Mouse (Mus musculus) liver, embryonic 11.5 days (tissue): Measurements from ENCODE around the gene Rnase1. TPM values are rescaled to one million over a fixed set of nuclear protein-coding genes. Genes with fewer than 3 reads are reported as not detected.
"Not testable (repeated sequence)": the region's sequence is repeated elsewhere in the genome, so short reads cannot be mapped to it uniquely, and the experiment has no call there.

ENCODE experiments used
- ATAC-seq: fragments of 200-750 bp; cut with Nextera tagmentation; replicated peaks from 2 replicates; pipeline ENCODE4 v1.8.0; 2017; ENCODE audit warnings: moderate number of reproducible peaks, mild to moderate bottlenecking, moderate TSS enrichment, moderate library complexity; ENCODE audit not compliant: low FRiP score
- DNase-seq: peaks from one replicate; pipeline ENCODE4 v3.0.0-alpha.2; 2017; ENCODE audit warnings: low spot score
- H3K27ac ChIP-seq: fragments of 300-500 bp; sonication (generic); 2 replicates; pipeline ENCODE4 v1.5.1; 2014; ENCODE audit warnings: mild to moderate bottlenecking, low read depth, low read length, control low read depth
- H3K27me3 ChIP-seq: fragments of 300-500 bp; sonication (generic); replicated peaks from 2 replicates; pipeline ENCODE4 v1.6.1; 2014; ENCODE audit warnings: low read length, mixed read lengths; ENCODE audit not compliant: control insufficient read depth, insufficient read depth
- H3K36me3 ChIP-seq: fragments of 300-500 bp; sonication (generic); 2 replicates; pipeline ENCODE4 v1.6.1; 2014; ENCODE audit warnings: mild to moderate bottlenecking, low read length, moderate library complexity, mixed read lengths; ENCODE audit not compliant: control insufficient read depth, insufficient read depth
- H3K4me1 ChIP-seq: fragments of 300-500 bp; sonication (generic); replicated peaks from 2 replicates; pipeline ENCODE4 v1.6.1; 2014; ENCODE audit warnings: low read length, mixed read lengths; ENCODE audit not compliant: control insufficient read depth, insufficient read depth
- H3K4me2 ChIP-seq: fragments of 300-500 bp; sonication (generic); 2 replicates; pipeline ENCODE4 v1.6.1; 2014; ENCODE audit warnings: mild to moderate bottlenecking, control low read depth, moderate library complexity
- H3K4me3 ChIP-seq: fragments of 300-500 bp; sonication (generic); 2 replicates; pipeline ENCODE4 v1.5.1; 2014; ENCODE audit warnings: low read depth, low read length, control low read depth
- H3K9ac ChIP-seq: fragments of 300-500 bp; sonication (generic); 2 replicates; pipeline ENCODE4 v1.6.1; 2014; ENCODE audit warnings: low read depth, low read length, control low read depth
- H3K9me3 ChIP-seq: fragments of 300-500 bp; sonication (generic); 2 replicates; pipeline ENCODE4 v1.6.1; 2016; ENCODE audit warnings: low read length, inconsistent platforms, mixed read lengths; ENCODE audit not compliant: control insufficient read depth
- WGBS: fragments of 180-500 bp; shearing (Covaris S2); extraction: QIAGEN DNeasy Blood & Tissue Kit; methylation state at CpG from one replicate; pipeline ENCODE4 v1.1.7; 2014; 5-methylcytosine and 5-hydroxymethylcytosine counted together
- polyA plus RNA-seq: library from polyadenylated mRNA; unstranded; fragments of >200 nt; fragmentation: Nextera tagmentation; extraction: Ambion mirVana; gene quantifications from 2 replicates; pipeline ENCODE4 v1.2.1, GENCODE M21; 2014

The Rnase1 gene
- polyA plus RNA-seq: not detected in 2 replicates

GRCm38 (mm10) chr14:51146685-51147084 lies at the start of gene Rnase1:
Rnase1 (minus strand) TSS chr14:51146785.
- H3K9ac ChIP-seq: no peak within 1 kb of the TSS
- no peak for ATAC-seq
- DNase-seq: no peak
- 61% methylated on average over 2 of the region's 2 CpGs for WGBS
- peaks cover 41% of the 10 kb centered on the region for H3K4me1 ChIP-seq
- no peaks in the 10 kb centered on the region for H3K36me3 ChIP-seq
- H3K4me2 ChIP-seq: no peak within 1 kb of the TSS
- no peaks in the 10 kb centered on the region for H3K27me3 ChIP-seq
- no peak within 1 kb of the TSS for H3K4me3 ChIP-seq
- no peak within 1 kb of the TSS for H3K27ac ChIP-seq
- no peaks in the 10 kb centered on the region for H3K9me3 ChIP-seq

GRCm38 (mm10) chr14:51195681-51196080 lies 49.1 kb upstream of the Rnase1 start:
- H3K36me3 ChIP-seq: no peaks in the 10 kb centered on the region
- no peak overlapping the region for H3K9ac ChIP-seq
- H3K9me3 ChIP-seq: no peaks in the 10 kb centered on the region
- ATAC-seq (no peak), DNase-seq (no peak)
- H3K4me3 ChIP-seq: no peak overlapping the region
- no peak overlapping the region for H3K27ac ChIP-seq
- WGBS: 94% methylated on average over 4 of the region's 4 CpGs
- H3K27me3 ChIP-seq: no peaks in the 10 kb centered on the region
- no peak overlapping the region for H3K4me2 ChIP-seq
- no peaks in the 10 kb centered on the region for H3K4me1 ChIP-seq

- not testable (repeated sequence) for ATAC-seq, H3K36me3 ChIP-seq, H3K27ac ChIP-seq, H3K4me1 ChIP-seq, H3K4me3 ChIP-seq, H3K27me3 ChIP-seq, H3K9ac ChIP-seq, H3K9me3 ChIP-seq, DNase-seq, H3K4me2 ChIP-seq
- 64% methylated on average over 2 of the region's 2 CpGs for WGBS
Observed at GRCm38 (mm10) chr14:51181051-51181450, 34.5 kb upstream of the Rnase1 start.

GRCm38 (mm10) chr14:51173843-51174242 lies 27.3 kb upstream of the Rnase1 start:
- H3K4me3 ChIP-seq: no peak overlapping the region
- no peaks in the 10 kb centered on the region for H3K9me3 ChIP-seq
- H3K4me2 ChIP-seq: no peak overlapping the region
- no peaks in the 10 kb centered on the region for H3K36me3 ChIP-seq
- 84% methylated on average over 4 of the region's 4 CpGs for WGBS
- H3K27ac ChIP-seq: no peak overlapping the region
- H3K4me1 ChIP-seq: no peaks in the 10 kb centered on the region
- ATAC-seq (no peak), DNase-seq (no peak)
- H3K9ac ChIP-seq: no peak overlapping the region
- H3K27me3 ChIP-seq: no peaks in the 10 kb centered on the region

GRCm38 (mm10) chr14:51172947-51173346 lies 26.4 kb upstream of the Rnase1 start:
- H3K9me3 ChIP-seq, H3K27me3 ChIP-seq, ATAC-seq, H3K9ac ChIP-seq, DNase-seq, H3K4me3 ChIP-seq, H3K4me2 ChIP-seq, H3K27ac ChIP-seq, H3K4me1 ChIP-seq, H3K36me3 ChIP-seq: not testable (repeated sequence)
- WGBS: 57% methylated on average over 4 of the region's 4 CpGs

- H3K27ac ChIP-seq, H3K9ac ChIP-seq, H3K4me1 ChIP-seq, H3K4me3 ChIP-seq, H3K27me3 ChIP-seq, H3K36me3 ChIP-seq, DNase-seq, H3K4me2 ChIP-seq, H3K9me3 ChIP-seq: not testable (repeated sequence)
- WGBS: 34% methylated on average over 9 of the region's 9 CpGs
- ATAC-seq: peak; percentile 47; the same call in 1 of the 2 replicates
Observed at GRCm38 (mm10) chr14:51172095-51172865, 25.7 kb upstream of the Rnase1 start.

GRCm38 (mm10) chr14:51166068-51166467 lies 19.5 kb upstream of the Rnase1 start:
- DNase-seq (no peak), ATAC-seq (no peak)
- H3K9ac ChIP-seq: no peak overlapping the region
- H3K27me3 ChIP-seq: no peaks in the 10 kb centered on the region
- H3K9me3 ChIP-seq: no peaks in the 10 kb centered on the region
- H3K4me2 ChIP-seq: no peak overlapping the region
- H3K36me3 ChIP-seq: no peaks in the 10 kb centered on the region
- H3K4me1 ChIP-seq: no peaks in the 10 kb centered on the region
- no peak overlapping the region for H3K27ac ChIP-seq
- H3K4me3 ChIP-seq: no peak overlapping the region

GRCm38 (mm10) chr14:51165435-51165834 lies 18.9 kb upstream of the Rnase1 start:
- Histone ChIP-seq H3K27ac (no peak overlapping the region), H3K27me3 (no peaks in the 10 kb centered on the region), H3K9ac (no peak overlapping the region), H3K4me1 (no peaks in the 10 kb centered on the region), H3K4me3 (no peak overlapping the region), H3K4me2 (no peak overlapping the region), H3K36me3 (no peaks in the 10 kb centered on the region), H3K9me3 (no peaks in the 10 kb centered on the region)
- ATAC-seq (no peak), DNase-seq (no peak)
- WGBS: 88% methylated on average over 1 of the region's 1 CpGs

- not testable (repeated sequence) for H3K4me3 ChIP-seq, ATAC-seq, H3K4me1 ChIP-seq, DNase-seq, H3K27ac ChIP-seq, H3K9ac ChIP-seq, H3K27me3 ChIP-seq, H3K9me3 ChIP-seq, H3K4me2 ChIP-seq, H3K36me3 ChIP-seq
- 85% methylated on average over 6 of the region's 6 CpGs for WGBS
Observed at GRCm38 (mm10) chr14:51163323-51163722, 16.7 kb upstream of the Rnase1 start.
